Mouse (Mus musculus) liver, postnatal 0 days (tissue): ENCODE measurements around the gene Ypel2. TPM values are rescaled to one million over a fixed set of nuclear protein-coding genes. Genes with fewer than 3 reads are reported as not detected.

Experiments used
- ATAC-seq: fragments of 200-750 bp; cut with Nextera tagmentation; 2 replicates; pipeline ENCODE4 v1.8.0; 2017; ENCODE audit warnings: mild to moderate bottlenecking, moderate library complexity
- DNase-seq: peaks from one replicate; pipeline ENCODE4 v3.0.0-alpha.2; 2016
- H3K27ac ChIP-seq: fragments of 300-500 bp; sonication (generic); 2 replicates; pipeline ENCODE4 v1.5.1; 2014; ENCODE audit warnings: antibody characterized with exemption, moderate library complexity, mild to moderate bottlenecking, low read depth
- H3K27me3 ChIP-seq: fragments of 300-500 bp; sonication (generic); 2 replicates; pipeline ENCODE4 v1.6.1; 2014; ENCODE audit warnings: low read length, control low read depth, mixed read lengths; ENCODE audit not compliant: insufficient read depth
- H3K36me3 ChIP-seq: fragments of 300-500 bp; sonication (generic); replicated peaks from 2 replicates; pipeline ENCODE4 v1.6.1; 2014; ENCODE audit warnings: mild to moderate bottlenecking, control low read depth, low read length, moderate library complexity, mixed read lengths; ENCODE audit not compliant: insufficient read depth
- H3K4me1 ChIP-seq: fragments of 300-500 bp; sonication (generic); 2 replicates; pipeline ENCODE4 v1.6.1; 2014; ENCODE audit warnings: antibody characterized with exemption, mild to moderate bottlenecking, control low read depth; ENCODE audit not compliant: insufficient read depth
- H3K4me2 ChIP-seq: fragments of 300-500 bp; sonication (generic); 2 replicates; pipeline ENCODE4 v1.6.1; 2014; ENCODE audit warnings: low read depth, mild to moderate bottlenecking, low read length, moderate library complexity, mixed read lengths
- H3K4me3 ChIP-seq: fragments of 300-500 bp; sonication (generic); 2 replicates; pipeline ENCODE4 v1.5.1; 2014; ENCODE audit warnings: low read depth, low read length
- H3K9ac ChIP-seq: fragments of 300-500 bp; sonication (generic); replicated peaks from 2 replicates; pipeline ENCODE4 v1.6.1; 2014; ENCODE audit warnings: mild to moderate bottlenecking, moderate library complexity
- H3K9me3 ChIP-seq: fragments of 300-500 bp; sonication (generic); 2 replicates; pipeline ENCODE4 v1.6.1; 2016; ENCODE audit warnings: mild to moderate bottlenecking, control low read depth, low read length, mixed read lengths
- CTCF ChIP-seq: sonication (generic); IDR thresholded peaks from 2 replicates; pipeline ENCODE4 v1.5.1; 2016; ENCODE audit warnings: antibody characterized with exemption, low read depth
- EP300 ChIP-seq: IDR thresholded peaks from 2 replicates; pipeline ENCODE4 v1.6.1; 2016; ENCODE audit warnings: antibody characterized with exemption, low read depth, mild to moderate bottlenecking
- WGBS: fragments of 180-500 bp; shearing (Covaris S2); extraction: QIAGEN DNeasy Blood & Tissue Kit; methylation state at CpG from one replicate; pipeline ENCODE4 v1.1.7; 2014; ENCODE audit not compliant: insufficient replicate concordance; 5-methylcytosine and 5-hydroxymethylcytosine counted together
- polyA plus RNA-seq: library from polyadenylated mRNA; unstranded; fragments of >200 nt; fragmentation: Nextera tagmentation; extraction: Ambion mirVana; gene quantifications from 2 replicates; pipeline ENCODE4 v1.2.1, GENCODE M21; 2015

Ypel2 gene
- polyA plus RNA-seq, 1 experiment from 2014 or later, result 2.1 TPM

DNA sequence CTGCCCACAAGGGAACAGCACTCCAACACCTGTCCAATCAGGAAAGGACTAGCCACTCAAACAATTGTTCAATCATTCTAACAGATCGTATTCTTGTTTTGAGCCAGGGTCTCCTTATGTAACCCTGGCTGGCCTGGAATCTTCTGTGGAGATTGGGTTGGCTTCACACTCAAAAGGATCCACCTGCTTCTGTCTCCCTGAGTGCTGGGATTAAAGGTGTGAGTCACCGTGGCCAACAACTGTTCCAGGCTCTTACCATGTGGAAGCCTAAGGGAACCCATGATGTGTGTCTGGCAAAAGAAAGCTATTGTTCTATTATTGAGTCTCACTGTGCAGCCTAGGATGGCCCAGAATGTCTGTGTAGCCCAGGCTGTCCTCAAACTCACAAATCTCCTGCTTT lies 71.5 kb downstream of the Ypel2 start:
- no peak overlapping the region for H3K4me3 ChIP-seq
- TF ChIP-seq EP300, result no peak
- no peak for TF ChIP-seq CTCF
- H3K27me3 ChIP-seq, result no peaks in the 10 kb centered on the region
- no peak for ATAC-seq
- no peaks in the 10 kb centered on the region for H3K36me3 ChIP-seq
- no peak overlapping the region for H3K9ac ChIP-seq
- no peaks in the 10 kb centered on the region for H3K9me3 ChIP-seq
- 78% methylated on average over 2 of the region's 2 CpGs for whole genome bisulfite sequencing
- no peak for DNase-seq
- no peak overlapping the region for H3K4me2 ChIP-seq
- peaks cover 8% of the 10 kb centered on the region; the same call in 1 of the 2 replicates for H3K4me1 ChIP-seq
- H3K27ac ChIP-seq, result no peak overlapping the region

DNA sequence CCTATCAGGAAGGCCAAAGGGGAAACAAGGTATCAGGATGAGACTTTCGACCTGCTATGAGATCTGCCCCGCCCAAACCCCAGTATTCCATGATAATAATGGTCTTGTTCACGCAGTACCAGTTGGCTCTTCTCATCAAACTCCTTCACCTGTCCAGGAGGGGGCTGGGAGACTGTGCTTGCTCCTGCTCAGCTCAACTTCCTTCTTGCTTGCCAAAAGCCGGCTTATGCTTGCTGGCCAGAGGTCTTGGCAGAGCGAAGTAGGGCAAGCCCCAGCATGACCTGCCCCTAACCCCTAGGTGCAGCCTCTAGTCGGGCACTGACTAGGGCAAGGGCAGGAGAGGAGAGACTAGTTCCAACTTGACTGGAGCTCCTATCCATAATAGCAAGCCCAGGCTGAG lies 72.2 kb downstream of the Ypel2 start:
- H3K9me3 ChIP-seq, result no peaks in the 10 kb centered on the region
- peaks cover 12% of the 10 kb centered on the region; the same call in 1 of the 2 replicates for H3K4me1 ChIP-seq
- no peaks in the 10 kb centered on the region for H3K36me3 ChIP-seq
- DNase-seq (no peak), ATAC-seq (no peak)
- no peak overlapping the region for H3K9ac ChIP-seq
- H3K27ac ChIP-seq, result no peak overlapping the region
- TF ChIP-seq EP300 (no peak), CTCF (no peak)
- no peak overlapping the region for H3K4me2 ChIP-seq
- H3K27me3 ChIP-seq, result no peaks in the 10 kb centered on the region
- 67% methylated on average over 6 of the region's 6 CpGs for WGBS
- no peak overlapping the region for H3K4me3 ChIP-seq

DNA sequence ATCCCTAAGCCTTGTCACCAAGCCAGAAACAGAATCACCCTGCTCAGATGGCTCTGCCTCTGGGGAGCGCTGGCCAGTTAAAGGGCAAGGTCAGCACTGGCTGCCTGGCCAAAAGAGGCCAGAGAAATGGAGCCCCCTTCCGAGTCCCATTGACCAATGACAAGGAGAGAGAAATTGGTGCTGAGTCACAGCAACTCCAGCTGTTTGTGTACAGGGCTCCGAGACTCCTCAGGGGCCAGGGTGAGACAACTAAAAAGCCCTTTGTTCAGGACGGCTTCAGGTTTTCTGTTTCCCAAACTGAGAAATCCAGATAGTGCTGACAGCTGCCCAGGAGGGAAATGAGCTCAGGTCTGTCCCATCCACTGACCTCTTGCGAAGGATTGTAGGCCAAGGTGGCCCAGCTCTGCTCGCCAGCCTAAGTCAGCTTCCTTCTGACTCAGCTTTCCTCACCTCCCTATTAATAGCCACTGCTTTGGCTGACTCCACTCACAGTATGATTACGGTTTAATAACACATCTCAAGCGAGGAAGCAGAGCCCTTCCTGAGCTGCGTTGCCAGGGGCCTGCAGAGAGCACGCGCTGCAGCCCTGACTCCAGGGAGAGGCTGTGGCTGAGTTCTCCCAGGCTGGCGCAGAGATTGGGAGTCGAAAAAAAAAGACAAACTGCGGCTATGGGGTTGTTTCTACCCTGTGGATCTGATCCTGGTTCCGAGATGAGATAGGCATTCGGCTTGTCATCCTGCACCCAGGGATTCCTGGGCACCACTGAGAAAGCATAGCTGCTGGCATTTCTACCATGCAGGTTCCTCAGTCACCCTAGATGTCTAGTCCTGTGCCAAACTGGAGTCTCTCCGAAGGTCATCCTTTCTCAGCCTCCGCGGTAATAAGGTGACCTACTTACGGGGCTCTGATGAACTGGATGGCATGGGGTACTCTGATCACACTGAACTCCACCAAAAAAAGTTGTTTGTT lies 73.1 kb downstream of the Ypel2 start:
- Histone ChIP-seq H3K27ac (no peak overlapping the region), H3K4me2 (no peak overlapping the region), H3K36me3 (no peaks in the 10 kb centered on the region), H3K9ac (no peak overlapping the region), H3K4me1 (peaks cover 10% of the 10 kb centered on the region; the same call in 1 of the 2 replicates), H3K4me3 (no peak overlapping the region), H3K27me3 (no peaks in the 10 kb centered on the region), H3K9me3 (no peaks in the 10 kb centered on the region)
- TF ChIP-seq EP300 (no peak), CTCF (no peak)
- 63% methylated on average over 20 of the region's 20 CpGs for WGBS
- peak; percentile 35 for ATAC-seq
- no peak for DNase-seq

DNA sequence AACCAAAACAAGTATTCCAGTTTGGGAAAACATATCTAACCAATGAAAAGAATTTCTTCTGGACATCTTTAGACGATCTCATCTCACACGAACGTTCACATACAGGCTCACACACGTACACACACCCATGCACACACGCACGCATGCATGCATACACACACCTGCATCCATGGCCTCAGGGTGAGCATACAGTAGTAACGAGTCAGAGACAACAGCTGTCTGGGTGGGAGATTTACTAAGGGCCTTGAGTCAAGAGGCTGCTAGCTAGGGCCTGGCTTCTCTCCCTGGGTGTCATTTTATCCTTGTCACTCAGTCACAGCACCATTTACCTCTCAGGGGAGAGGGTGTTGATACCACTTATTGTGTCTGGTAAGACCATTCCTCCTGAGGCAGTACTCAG lies 74.0 kb downstream of the Ypel2 start:
- H3K9ac ChIP-seq, result no peak overlapping the region
- no peak overlapping the region for H3K4me2 ChIP-seq
- ATAC-seq (no peak), DNase-seq (no peak)
- H3K27ac ChIP-seq, result no peak overlapping the region
- H3K9me3 ChIP-seq, result no peaks in the 10 kb centered on the region
- 84% methylated on average over 7 of the region's 7 CpGs for WGBS
- no peak overlapping the region for H3K4me3 ChIP-seq
- TF ChIP-seq EP300, result no peak
- no peak for TF ChIP-seq CTCF
- H3K27me3 ChIP-seq, result no peaks in the 10 kb centered on the region
- peaks cover 6% of the 10 kb centered on the region; the same call in 1 of the 2 replicates for H3K4me1 ChIP-seq
- H3K36me3 ChIP-seq, result no peaks in the 10 kb centered on the region

DNA sequence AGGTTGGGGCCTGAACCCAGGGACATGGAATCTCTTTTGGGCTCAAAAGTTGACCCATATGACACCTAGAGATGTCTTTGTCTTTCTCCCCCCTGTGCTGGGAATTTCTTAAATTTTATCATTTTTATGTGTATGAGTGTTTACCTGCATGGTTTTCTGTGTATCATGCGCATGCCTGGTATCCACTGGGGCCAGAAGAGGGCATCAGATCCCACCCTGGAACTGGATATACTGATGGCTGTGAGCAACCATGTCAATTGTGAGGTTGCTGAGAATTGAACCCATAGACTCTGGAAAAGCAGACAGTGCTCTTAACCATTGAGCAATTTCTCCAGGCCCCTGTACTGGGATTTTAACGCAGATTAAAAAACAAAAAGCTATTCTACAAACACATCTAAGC lies 76.0 kb downstream of the Ypel2 start:
- H3K9me3 ChIP-seq, result no peaks in the 10 kb centered on the region
- no peak overlapping the region for H3K9ac ChIP-seq
- TF ChIP-seq EP300, result no peak
- 0 out of 2 replicates have a peak, but pooled peaks have one; percentile 27 for TF ChIP-seq CTCF
- no peaks in the 10 kb centered on the region for H3K27me3 ChIP-seq
- H3K4me2 ChIP-seq, result no peak overlapping the region
- no peaks in the 10 kb centered on the region for H3K36me3 ChIP-seq
- no peak for ATAC-seq
- peaks cover 6% of the 10 kb centered on the region; the same call in 1 of the 2 replicates for H3K4me1 ChIP-seq
- 79% methylated on average over 2 of the region's 2 CpGs for WGBS
- H3K4me3 ChIP-seq, result no peak overlapping the region
- DNase-seq, result no peak
- H3K27ac ChIP-seq, result no peak overlapping the region

DNA sequence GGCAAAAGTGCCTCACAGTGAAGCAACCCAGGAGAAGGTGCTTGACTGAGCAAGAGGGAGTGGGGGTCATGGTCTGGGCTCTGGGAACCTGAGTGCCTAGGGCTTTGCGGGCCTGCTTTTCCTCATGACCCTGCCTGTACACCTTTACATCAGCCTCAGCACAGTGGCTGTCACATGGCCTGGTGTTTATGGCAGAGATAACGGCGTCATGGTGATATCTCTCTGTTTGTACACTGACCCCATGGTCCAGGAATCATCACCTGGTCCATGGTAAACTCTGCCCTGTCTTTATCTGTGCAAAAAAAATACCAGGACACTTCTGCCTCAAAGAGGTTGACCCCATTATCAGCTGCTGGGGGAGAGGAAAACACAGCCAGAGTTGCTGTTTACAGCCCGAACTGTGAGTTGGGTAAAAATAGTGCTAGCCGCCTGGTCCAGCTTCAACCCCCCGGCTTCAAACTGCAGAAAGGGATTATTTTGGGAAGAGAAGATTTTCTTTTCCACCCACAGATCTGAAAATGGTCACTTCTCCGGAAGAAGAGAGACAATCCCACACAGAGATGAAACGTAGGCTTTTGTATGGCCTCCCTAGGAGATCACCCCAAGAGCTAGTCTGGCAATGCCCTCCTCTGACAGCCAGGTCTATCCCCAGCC lies 76.8 kb downstream of the Ypel2 start:
- Histone ChIP-seq H3K4me1 (peaks cover 6% of the 10 kb centered on the region; the same call in 1 of the 2 replicates), H3K27me3 (no peaks in the 10 kb centered on the region), H3K9ac (no peak overlapping the region), H3K27ac (no peak overlapping the region), H3K4me3 (no peak overlapping the region), H3K4me2 (no peak overlapping the region), H3K9me3 (no peaks in the 10 kb centered on the region), H3K36me3 (no peaks in the 10 kb centered on the region)
- TF ChIP-seq CTCF (no peak), EP300 (no peak)
- 58% methylated on average over 8 of the region's 8 CpGs for WGBS
- no peak for DNase-seq
- ATAC-seq, result peak; percentile 88
